Comparison of ENCODE assay signal across 7 mouse cellular contexts in the genomic region with DNA sequence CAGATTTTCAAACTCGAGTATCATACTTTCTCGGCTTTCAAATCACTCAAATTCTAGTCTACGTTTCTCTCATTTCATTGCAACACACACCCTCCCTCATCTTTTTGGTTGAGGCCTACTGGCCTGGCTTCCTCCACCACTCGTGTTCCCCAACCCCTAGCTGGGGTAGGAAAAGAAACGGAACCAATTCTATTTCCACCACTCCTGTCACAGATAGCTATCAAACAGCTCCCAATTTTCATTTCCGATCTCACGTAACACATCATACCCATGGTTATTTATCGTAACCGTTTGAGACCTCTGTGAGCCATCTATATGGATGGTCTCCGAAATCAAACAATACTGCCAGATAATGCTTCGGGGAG. TPM values are rescaled to one million over a fixed set of nuclear protein-coding genes. Genes with fewer than 3 reads are reported as not detected.
DNase-seq lines count a peak whose midpoint lies in the region; ATAC-seq lines count a peak whose summit lies in the region.

No protein-coding gene starts in this region.

- peaks cover 24% of the 10 kb centered on the region for H3K4me1 ChIP-seq in forebrain, embryonic 13.5 days
- peaks cover 19% of the 10 kb centered on the region for H3K4me1 ChIP-seq in limb, embryonic 15.5 days
- peaks cover 15% of the 10 kb centered on the region; the same call in 1 of the 2 replicates for H3K4me1 ChIP-seq in stomach, embryonic 16.5 days (ENCODE audit: control insufficient read depth, insufficient read depth, low read length)

- peak overlapping the region; percentile 91 for H3K4me3 ChIP-seq in forebrain, embryonic 13.5 days
- H3K4me3 ChIP-seq in limb, embryonic 15.5 days = peak overlapping the region; percentile 100
- H3K4me3 ChIP-seq in stomach, embryonic 16.5 days (replicated peaks; ENCODE audit: low read length) = peak overlapping the region; percentile 100

- H3K27me3 ChIP-seq in forebrain, embryonic 13.5 days = no peaks in the 10 kb centered on the region
- H3K27me3 ChIP-seq in limb, embryonic 15.5 days = no peaks in the 10 kb centered on the region
- no peaks in the 10 kb centered on the region for H3K27me3 ChIP-seq in stomach, embryonic 16.5 days (ENCODE audit: control insufficient read depth, insufficient read depth, low read length)

- no peak for ATAC-seq in forebrain, embryonic 13.5 days
- no peak for ATAC-seq in limb, embryonic 15.5 days (ENCODE audit: insufficient number of reproducible peaks, low FRiP score, low TSS enrichment, low read depth)
- no peak for ATAC-seq in stomach, embryonic 16.5 days (ENCODE audit: insufficient read depth, low FRiP score)

- peak overlapping the region; percentile 83 for H3K4me2 ChIP-seq in forebrain, embryonic 13.5 days
- H3K4me2 ChIP-seq in limb, embryonic 15.5 days = peak overlapping the region; percentile 69
- H3K4me2 ChIP-seq in stomach, embryonic 16.5 days (ENCODE audit: low read depth, low read length) = peak overlapping the region; percentile 68

- no peaks in the 10 kb centered on the region; the same call in 1 of the 2 replicates for H3K9me3 ChIP-seq in forebrain, embryonic 13.5 days (replicated peaks)
- no peaks in the 10 kb centered on the region for H3K9me3 ChIP-seq in limb, embryonic 15.5 days
- H3K9me3 ChIP-seq in stomach, embryonic 16.5 days (replicated peaks; ENCODE audit: control insufficient read depth, low read length) = no peaks in the 10 kb centered on the region

- WGBS in forebrain, embryonic 13.5 days = 21% methylated on average over 11 of the region's 11 CpGs
- 23% methylated on average over 11 of the region's 11 CpGs for WGBS in limb, embryonic 15.5 days
- WGBS in stomach, embryonic 16.5 days = 15% methylated on average over 11 of the region's 11 CpGs

- H3K9ac ChIP-seq in forebrain, embryonic 13.5 days = peak overlapping the region; percentile 98
- H3K9ac ChIP-seq in limb, embryonic 15.5 days = peak overlapping the region; percentile 97
- H3K9ac ChIP-seq in stomach, embryonic 16.5 days (ENCODE audit: low read length) = peak overlapping the region; percentile 100

- H3K27ac ChIP-seq in forebrain, embryonic 13.5 days = peak overlapping the region; percentile 99
- peak overlapping the region; percentile 97 for H3K27ac ChIP-seq in limb, embryonic 15.5 days
- peak overlapping the region; percentile 98 for H3K27ac ChIP-seq in stomach, embryonic 16.5 days (ENCODE audit: low read length)

- no peaks in the 10 kb centered on the region for H3K36me3 ChIP-seq in forebrain, embryonic 13.5 days (ENCODE audit: poor library complexity, severe bottlenecking)
- no peaks in the 10 kb centered on the region for H3K36me3 ChIP-seq in limb, embryonic 15.5 days
- no peaks in the 10 kb centered on the region for H3K36me3 ChIP-seq in stomach, embryonic 16.5 days (ENCODE audit: control insufficient read depth, insufficient read depth, low read length)

- intact Hi-C loops in gastrocnemius, postnatal 36 days (cut with DNase I) = no loop called here

- peak; percentile 13 for DNase-seq in retina, embryonic 14.5 days (ENCODE audit: low spot score)
- no peak for DNase-seq in retina, postnatal 1 day
- no peak for DNase-seq in kidney, adult 9 months
- no peak for DNase-seq in gastrocnemius, postnatal 36 days

RNA-seq across cellular contexts. Expression of a gene that starts 1.4 kb away (rescaled TPM):
- polyA plus RNA-seq in forebrain, embryonic 13.5 days (2015; fragmentation: Nextera tagmentation; extraction: Ambion mirVana) = 131 and 140 TPM in 2 replicates
- polyA plus RNA-seq in limb, embryonic 15.5 days (2015; fragmentation: Nextera tagmentation; extraction: Ambion mirVana) = 95.9 and 108 TPM in 2 replicates
- polyA plus RNA-seq in stomach, embryonic 16.5 days (2015; fragmentation: Nextera tagmentation; extraction: Ambion mirVana) = 94.7 and 95.8 TPM in 2 replicates
- 10 to 100 TPM; 51.5 to 56.9 TPM for total RNA-seq in gastrocnemius, postnatal 36 days (2021)

RNA-seq across cellular contexts. Expression of a gene that starts 36.5 kb away (rescaled TPM):
- 47.4 and 49.1 TPM in 2 replicates for polyA plus RNA-seq in forebrain, embryonic 13.5 days (2015; fragmentation: Nextera tagmentation; extraction: Ambion mirVana)
- 37.6 and 41.4 TPM in 2 replicates for polyA plus RNA-seq in limb, embryonic 15.5 days (2015; fragmentation: Nextera tagmentation; extraction: Ambion mirVana)
- 38.5 and 38.6 TPM in 2 replicates for polyA plus RNA-seq in stomach, embryonic 16.5 days (2015; fragmentation: Nextera tagmentation; extraction: Ambion mirVana)
- 10 to 100 TPM; 33.5 to 37.9 TPM for total RNA-seq in gastrocnemius, postnatal 36 days (2021)
